Mouse (Mus musculus): Measurements from ENCODE around the gene Mast4.

DNA sequence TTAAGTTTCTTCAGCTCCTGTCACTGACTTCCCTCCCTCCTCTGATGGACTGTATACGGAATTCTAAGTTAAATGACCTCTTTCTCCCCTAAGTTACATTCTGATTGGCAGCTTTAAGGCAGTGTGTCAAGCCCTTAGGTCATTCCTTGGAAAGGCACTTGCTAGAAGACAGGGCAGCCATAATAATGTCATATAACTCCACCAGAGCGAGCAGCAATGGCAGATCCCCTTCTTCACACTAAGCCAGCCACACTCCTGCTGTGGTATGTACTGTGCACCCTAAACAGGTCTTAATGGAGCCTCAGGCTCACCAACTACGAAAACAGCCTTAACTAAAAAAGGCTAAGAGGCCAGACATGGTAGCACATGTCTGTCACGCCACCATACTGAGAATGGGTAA, 123.6 kb downstream of the Mast4 start:
- TF ChIP-seq EP300 (IDR thresholded peaks at IDR 0.05; ENCODE audit: low read depth) (no peak), CTCF (IDR thresholded peaks at IDR 0.05; ENCODE audit: low read depth) (no peak)

Measured in liver, embryonic 14.5 days (tissue).